Mouse (Mus musculus) E14TG2a.4 (cell line): ENCODE measurements at regions not wholly inside any gene's neighbourhood (a gene's known extent, or its start where the extent isn't known, plus 50 kb on each side); places are given as distances from the start of the nearest gene placed in this dataset.

ENCODE experiments used
- CTCF ChIP-seq: conservative IDR thresholded peaks from 2 replicates; pipeline ENCODE4 v1.5.1; 2014; ENCODE audit warnings: low read length
- NANOG ChIP-seq: IDR thresholded peaks from 2 replicates; pipeline ENCODE4 v1.6.1; 2014; ENCODE audit warnings: borderline replicate concordance, low read length, mixed read lengths
- POU5F1 ChIP-seq: IDR thresholded peaks from 2 replicates; pipeline ENCODE4 v1.6.1; 2014; ENCODE audit warnings: low read length, borderline replicate concordance

GRCm38 (mm10) chr11:71557412-71557811, 192.3 kb upstream of the Wscd1 start:
- no peak for TF ChIP-seq POU5F1
- peak; percentile 79 for TF ChIP-seq CTCF
- TF ChIP-seq NANOG: no peak
